Mouse (Mus musculus) CD4-positive helper T cell, adult 2 months (primary cell): ENCODE measurements around the gene Nt5e.

Experiments used
- DNase-seq: peaks from one replicate; pipeline ENCODE4 v3.0.0-alpha.2; 2012; ENCODE audit warnings: low read depth, missing footprints, low spot score

The Nt5e gene

GRCm38 (mm10) chr9:88380542-88380941 lies 53.5 kb downstream of the Nt5e start:
- no peak for DNase-seq

GRCm38 (mm10) chr9:88388826-88389225 lies 61.8 kb downstream of the Nt5e start:
- DNase-seq, result no peak

GRCm38 (mm10) chr9:88394852-88395251 lies 67.9 kb downstream of the Nt5e start:
- no peak for DNase-seq

GRCm38 (mm10) chr9:88398461-88398860 lies 71.5 kb downstream of the Nt5e start:
- peak; percentile 27 for DNase-seq

- peak; percentile 28 for DNase-seq
Measured at GRCm38 (mm10) chr9:88404088-88404487, 77.1 kb downstream of the Nt5e start.

GRCm38 (mm10) chr9:88404515-88404914 lies 77.5 kb downstream of the Nt5e start:
- no peak for DNase-seq

- no peak for DNase-seq
Measured at GRCm38 (mm10) chr9:88409978-88410377, 83.0 kb downstream of the Nt5e start.

- no peak for DNase-seq
Measured at GRCm38 (mm10) chr9:88416752-88417151, 89.8 kb downstream of the Nt5e start.
